Mouse (Mus musculus): ENCODE measurements around the gene Ankrd65. TPM values are rescaled to one million over a fixed set of nuclear protein-coding genes. Genes with fewer than 3 reads are reported as not detected.

The Ankrd65 gene
- total and polyA plus RNA-seq, 3 experiments: not detected

DNA sequence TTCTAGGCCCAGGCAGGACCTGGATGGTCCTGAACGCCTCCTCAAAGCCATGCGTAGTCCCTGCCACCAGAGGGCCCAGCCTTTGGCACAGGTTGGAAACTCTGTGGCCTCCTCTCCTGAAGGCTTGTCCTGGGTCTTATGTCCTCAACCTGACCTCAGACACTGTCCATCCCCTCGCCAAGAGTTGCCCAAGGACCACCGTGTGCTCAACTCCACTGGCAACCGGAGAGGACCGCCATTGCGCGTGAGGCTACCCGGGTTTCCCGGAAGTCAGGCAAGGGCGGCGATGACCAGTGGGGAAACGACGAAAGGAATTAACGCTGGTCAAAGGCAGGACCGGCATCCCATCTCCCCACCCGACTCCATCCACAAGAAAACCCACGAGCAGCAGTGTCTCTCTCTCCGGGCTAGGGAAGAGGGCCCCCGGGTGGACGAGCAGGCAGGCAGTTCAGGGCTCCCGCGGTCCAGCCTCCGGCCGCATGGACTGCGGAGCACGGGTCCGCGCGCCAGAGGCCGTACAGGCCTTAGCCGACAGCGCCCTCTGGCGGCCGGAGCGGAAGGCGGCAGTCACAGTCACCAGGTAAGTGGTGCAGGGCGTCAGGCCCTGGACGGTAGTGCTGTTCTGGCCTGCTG lies 20.2 kb upstream of the Ankrd65 start (continued):
- no peak for TF ChIP-seq TBP (conservative IDR thresholded peaks at IDR 0.05; ENCODE audit: low read depth, low read length)
- no peak for TF ChIP-seq CHD2 (IDR thresholded peaks at IDR 0.05; ENCODE audit: low read length)
- no peak for TF ChIP-seq PAX5 (IDR thresholded peaks at IDR 0.05; ENCODE audit: low read length)
- TF ChIP-seq UBTF (IDR thresholded peaks at IDR 0.05; ENCODE audit: low read depth, low read length): peak; percentile 62; the same call in 1 of the 2 replicates
- no peak for TF ChIP-seq POLR2AphosphoS2 (IDR thresholded peaks at IDR 0.05; ENCODE audit: low read depth, low read length)
- peak; percentile 33; the same call in 1 of the 2 replicates for TF ChIP-seq NRF1 (IDR thresholded peaks at IDR 0.05; ENCODE audit: low read depth, low read length)
- no peak for TF ChIP-seq E2F4 (IDR thresholded peaks at IDR 0.05; ENCODE audit: insufficient replicate concordance, low read depth, low read length)
- peak; percentile 93 for TF ChIP-seq MXI1 (IDR thresholded peaks at IDR 0.05; ENCODE audit: low read depth, low read length)
- no peak for TF ChIP-seq USF2 (conservative IDR thresholded peaks at IDR 0.05; ENCODE audit: low read depth, low read length)
- no peak for TF ChIP-seq ZNF384 (IDR thresholded peaks at IDR 0.05; ENCODE audit: low read depth, low read length)
- peak; percentile 52; the same call in 1 of the 2 replicates for TF ChIP-seq BHLHE40 (IDR thresholded peaks at IDR 0.05; ENCODE audit: low read depth, low read length)
- peak; percentile 71 for TF ChIP-seq SIN3A (IDR thresholded peaks at IDR 0.05; ENCODE audit: low read length)
- TF ChIP-seq NELFE (IDR thresholded peaks at IDR 0.05; ENCODE audit: low read depth, low read length): peak; percentile 90
- peak; percentile 52 for TF ChIP-seq HCFC1 (IDR thresholded peaks at IDR 0.05; ENCODE audit: low read depth, low read length)
- peak; percentile 75 for TF ChIP-seq RAD21 (IDR thresholded peaks at IDR 0.05; ENCODE audit: low read depth, low read length)
- 0 out of 2 replicates have a peak, but pooled peaks have one; percentile 31 for TF ChIP-seq MEF2A (IDR thresholded peaks at IDR 0.05; ENCODE audit: borderline replicate concordance, low read depth, low read length)
- TF ChIP-seq JUN (IDR thresholded peaks at IDR 0.05; ENCODE audit: insufficient read depth, low read depth, low read length): no peak
- peak; percentile 51 for TF ChIP-seq IRF4 (IDR thresholded peaks at IDR 0.05; ENCODE audit: low read depth, low read length)

DNA sequence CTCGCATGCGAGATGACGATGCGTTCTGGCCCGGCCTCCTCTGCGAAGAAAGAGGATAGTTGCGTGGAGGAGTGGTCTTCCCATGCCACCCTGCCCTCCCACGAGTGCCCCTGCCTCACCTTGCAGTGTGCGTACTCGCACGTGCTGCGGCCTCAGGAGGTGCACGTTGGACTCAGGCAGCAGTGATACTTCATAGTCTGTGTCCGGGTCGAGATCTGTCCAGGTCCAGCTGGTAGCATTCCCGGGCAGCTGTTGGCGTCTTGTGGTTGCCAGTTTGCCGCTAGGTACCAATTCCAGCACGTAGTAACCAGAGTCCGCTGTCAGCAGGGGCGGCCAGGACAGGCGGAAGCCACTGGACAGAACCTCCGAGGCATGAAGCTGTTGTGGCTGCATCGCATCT lies 19.6 kb upstream of the Ankrd65 start:
- no peak overlapping the region for H3K4me2 ChIP-seq (ENCODE audit: insufficient read depth, low read depth, poor library complexity, severe bottlenecking)
- TF ChIP-seq GABPA (IDR thresholded peaks at IDR 0.05; ENCODE audit: insufficient replicate concordance, low read depth, low read length) (no peak), TBP (conservative IDR thresholded peaks at IDR 0.05; ENCODE audit: low read depth, low read length) (no peak), USF1 (IDR thresholded peaks at IDR 0.05; ENCODE audit: low read depth, low read length) (no peak), ETS1 (conservative IDR thresholded peaks at IDR 0.05; ENCODE audit: low read depth, low read length) (no peak), USF2 (conservative IDR thresholded peaks at IDR 0.05; ENCODE audit: low read depth, low read length) (no peak), POLR2AphosphoS2 (IDR thresholded peaks at IDR 0.05; ENCODE audit: low read depth, low read length) (no peak), CHD2 (IDR thresholded peaks at IDR 0.05; ENCODE audit: low read length) (no peak), TCF12 (IDR thresholded peaks at IDR 0.05; ENCODE audit: low read depth, low read length) (no peak), PAX5 (IDR thresholded peaks at IDR 0.05; ENCODE audit: low read length) (no peak), RCOR1 (conservative IDR thresholded peaks at IDR 0.05; ENCODE audit: low read depth, low read length) (no peak), KAT2A (IDR thresholded peaks at IDR 0.05; ENCODE audit: insufficient replicate concordance, low read length) (no peak), ZKSCAN1 (IDR thresholded peaks at IDR 0.05; ENCODE audit: borderline replicate concordance, low read depth, low read length) (no peak), HCFC1 (IDR thresholded peaks at IDR 0.05; ENCODE audit: low read depth, low read length) (no peak), MAX (IDR thresholded peaks at IDR 0.05; ENCODE audit: low read length) (no peak), ELF1 (IDR thresholded peaks at IDR 0.05; ENCODE audit: low read depth, low read length) (no peak), MEF2A (IDR thresholded peaks at IDR 0.05; ENCODE audit: borderline replicate concordance, low read depth, low read length) (no peak)
- H3K36me3 ChIP-seq (replicated peaks in 1 of 2; ENCODE audit: control insufficient read depth in 1 of 2, insufficient read depth in 1 of 2, low read length in 1 of 2): no peaks in the 10 kb centered on the region
- dilution Hi-C loops (cut with MboI; ENCODE audit: extremely low pct_ligation_motif_present, extremely low pct_unique_long_range_greater_than_20kb, low sequenced_read_pairs): no loop called here
- no peak overlapping the region for H3K4me3 ChIP-seq (replicated peaks in 1 of 3; ENCODE audit: low read depth in 2 of 3, low read length in 2 of 3, poor library complexity in 1 of 3)
- H3K9ac ChIP-seq (ENCODE audit: insufficient read depth, low read depth): no peak overlapping the region
- H3K4me1 ChIP-seq (ENCODE audit: control insufficient read depth in 1 of 2, insufficient read depth in 2 of 2): peaks cover 16 to 36% of the 10 kb centered on the region in 2 experiments
- in situ Hi-C loops (cut with MboI; ENCODE audit: low pct_ligation_motif_present, low pct_unique_long_range_greater_than_20kb, low sequenced_read_pairs): no loop called here
- no peak overlapping the region for H3K27ac ChIP-seq (ENCODE audit: insufficient read depth, low read depth)
- H3K27me3 ChIP-seq (replicated peaks): peaks cover 42% of the 10 kb centered on the region
- no peak for DNase-seq (ENCODE audit: extremely low read depth)
- H3K9me3 ChIP-seq (replicated peaks; ENCODE audit: low read length): no peaks in the 10 kb centered on the region
- H3K79me2 ChIP-seq (replicated peaks; ENCODE audit: control insufficient read depth, extremely low read depth, insufficient read depth, poor library complexity, severe bottlenecking): no peaks in the 10 kb centered on the region
